Mouse (Mus musculus) heart, postnatal 25 days (tissue): Measurements from ENCODE around the gene Spdye4a. TPM values are rescaled to one million over a fixed set of nuclear protein-coding genes. Genes with fewer than 3 reads are reported as not detected.
"Not testable (repeated sequence)": the region's sequence is repeated elsewhere in the genome, so short reads cannot be mapped to it uniquely, and the experiment has no call there.

Source experiments
- DNase-seq: peaks from one replicate; pipeline ENCODE4 v3.0.0; 2022; ENCODE audit warnings: low spot score
- intact Hi-C: fragments of 180-260 bp; cut with DNase I; formaldehyde crosslinking; loops from one replicate; pipeline ENCODE4 v1.15.1; 2025
- total RNA-seq, 2 experiments: library from RNA; stranded (reverse); gene quantifications; 2 replicates each; pipeline ENCODE4 v1.2.3; 2021

Gene Spdye4a
- total RNA-seq, 2 experiments from 2014 or later = not detected

DNA sequence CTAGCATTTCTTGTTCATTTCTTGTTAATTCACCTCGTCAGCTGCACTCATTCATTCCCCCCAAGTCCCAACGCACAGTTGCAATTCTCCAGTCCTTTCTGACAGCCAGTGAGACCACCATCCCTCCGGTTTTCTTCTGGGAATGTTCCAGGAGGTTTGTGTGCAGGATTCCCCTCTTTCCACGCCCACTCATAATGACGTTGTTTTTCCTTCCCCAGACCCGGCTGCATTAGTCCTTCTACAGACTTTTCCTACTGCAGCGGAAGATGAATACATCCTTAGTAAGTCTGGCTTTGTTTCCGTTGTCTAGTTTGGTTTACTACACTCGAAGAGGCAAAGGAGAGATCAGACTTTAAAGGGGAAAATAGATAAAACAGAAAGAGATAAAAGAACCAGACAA, 9.3 kb upstream of the Spdye4a start:
- intact Hi-C loops = no loop called here
- DNase-seq = no peak

DNA sequence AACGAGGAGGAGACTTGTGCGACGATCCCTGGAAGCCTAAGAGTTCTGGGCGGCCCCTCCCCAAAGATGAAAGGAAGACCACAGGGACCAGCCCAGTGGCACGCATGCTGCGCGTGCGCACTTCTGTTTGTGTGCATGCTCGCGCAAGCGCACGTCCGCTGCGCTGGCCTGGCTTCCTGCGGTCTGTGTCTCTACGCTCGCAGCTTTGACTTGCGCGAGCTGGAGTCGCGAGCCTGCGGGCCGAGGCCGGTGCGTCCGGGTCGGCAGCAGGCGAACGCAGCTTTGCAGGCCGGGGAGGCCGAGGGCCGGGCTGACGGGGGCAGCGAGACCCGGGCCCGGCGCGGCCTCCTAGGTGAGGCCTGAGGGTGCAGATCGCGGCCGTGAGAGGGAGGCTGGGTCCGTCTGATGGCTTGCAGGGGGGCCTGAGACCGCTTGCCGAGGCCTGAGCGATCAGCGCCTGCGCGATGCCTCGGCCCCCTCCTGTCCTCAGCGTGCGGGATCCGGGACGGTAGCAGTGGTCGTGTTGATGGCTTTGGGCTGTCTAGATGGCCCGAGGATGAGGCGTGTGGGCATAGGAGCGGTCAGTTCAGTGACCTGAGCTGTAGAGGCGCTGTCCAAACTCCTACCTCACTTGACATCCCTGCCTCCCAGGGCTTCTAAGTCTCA, 8.5 kb upstream of the Spdye4a start, which contains the start of gene Zfp12:
TSS of gene Zfp12 (plus strand) at position 136 of the 666 bp plus-strand sequence.
- intact Hi-C loops = loop anchor here (1.0 kb wide), 1 partner anchor 55 kb away; the partner anchor contains the start of gene Rbak
- peak; percentile 92 for DNase-seq

DNA sequence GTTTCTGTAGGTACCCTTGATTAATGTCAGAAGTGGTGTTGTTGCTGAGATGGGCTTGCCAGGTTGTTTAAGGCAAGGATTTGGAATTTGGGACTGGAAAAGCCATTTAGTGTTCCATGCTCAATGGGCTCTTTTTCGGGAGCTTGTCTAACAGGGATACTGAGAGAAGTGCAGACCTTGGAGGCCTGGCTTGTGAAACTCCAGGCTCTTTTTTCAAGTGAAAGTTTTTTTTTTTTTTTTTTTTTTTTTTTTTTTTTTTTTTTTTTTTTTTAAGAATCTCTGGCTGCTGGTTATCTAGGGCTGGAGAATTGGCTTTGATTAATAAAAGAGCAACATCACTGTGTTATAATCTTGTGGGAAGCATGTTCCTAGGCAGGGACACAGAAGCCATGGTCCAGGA, 4.4 kb downstream of the Spdye4a start:
- DNase-seq = no peak
- intact Hi-C loops = no loop called here

DNA sequence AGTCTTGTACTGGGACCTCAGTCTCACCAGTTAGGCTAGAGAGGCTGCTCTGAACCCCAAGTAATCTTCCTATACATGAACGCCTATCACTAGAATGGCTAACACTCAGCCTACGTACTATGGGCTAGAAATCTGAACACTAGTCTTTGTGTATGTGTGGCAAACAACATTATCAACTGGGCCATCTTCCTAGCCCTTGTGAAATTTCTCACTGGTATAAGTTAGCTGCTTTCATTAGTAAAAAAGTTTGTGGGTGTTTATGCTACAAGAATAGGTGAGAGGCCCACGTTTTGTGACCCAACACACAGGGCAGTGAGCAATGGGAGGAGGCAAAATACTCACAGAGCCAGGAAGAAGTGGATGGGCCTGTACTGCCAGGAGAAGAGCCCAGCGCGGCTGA, 5.7 kb downstream of the Spdye4a start:
- no peak for DNase-seq
- intact Hi-C loops = no loop called here

DNA sequence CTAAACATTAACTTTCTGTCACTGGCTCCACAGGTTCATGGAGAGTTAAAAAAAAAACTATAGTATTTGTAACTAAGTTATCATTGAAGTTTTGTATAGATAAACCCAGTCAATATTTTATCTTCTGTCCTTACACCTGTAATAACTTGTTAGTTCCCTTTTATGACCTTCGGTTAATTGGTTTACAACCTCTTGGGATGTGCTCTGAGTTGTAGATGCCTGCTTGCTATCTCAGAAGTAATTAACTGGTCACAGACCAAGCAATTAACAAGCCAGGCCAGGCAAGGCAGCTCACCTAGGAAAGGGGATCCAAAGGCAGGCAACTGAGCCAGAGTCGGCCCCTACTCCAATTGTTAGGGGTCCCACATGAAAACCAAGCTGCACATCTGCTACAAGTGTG, 12.9 kb downstream of the Spdye4a start:
- intact Hi-C loops = no loop called here
- DNase-seq = no peak

DNA sequence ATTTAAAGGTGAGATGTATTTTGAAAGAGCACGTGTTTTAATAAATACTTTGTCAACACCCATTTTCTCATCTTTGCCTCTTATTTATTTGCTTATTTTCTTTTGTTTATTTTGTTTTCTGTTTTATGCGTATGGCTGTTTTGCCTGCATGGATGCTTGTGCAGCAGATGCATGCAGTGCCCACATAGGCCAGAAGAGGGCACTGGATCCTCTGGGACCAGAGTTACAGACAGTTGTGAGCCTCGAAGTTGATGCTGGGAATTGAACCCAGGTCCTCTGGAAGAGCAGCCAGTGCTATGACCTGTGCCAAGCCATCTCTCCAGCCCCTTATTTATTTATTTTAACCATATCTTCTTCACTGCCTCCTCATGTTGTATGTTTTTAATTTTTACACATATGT, 21.7 kb downstream of the Spdye4a start:
- intact Hi-C loops = no loop called here
- DNase-seq = no peak

DNA sequence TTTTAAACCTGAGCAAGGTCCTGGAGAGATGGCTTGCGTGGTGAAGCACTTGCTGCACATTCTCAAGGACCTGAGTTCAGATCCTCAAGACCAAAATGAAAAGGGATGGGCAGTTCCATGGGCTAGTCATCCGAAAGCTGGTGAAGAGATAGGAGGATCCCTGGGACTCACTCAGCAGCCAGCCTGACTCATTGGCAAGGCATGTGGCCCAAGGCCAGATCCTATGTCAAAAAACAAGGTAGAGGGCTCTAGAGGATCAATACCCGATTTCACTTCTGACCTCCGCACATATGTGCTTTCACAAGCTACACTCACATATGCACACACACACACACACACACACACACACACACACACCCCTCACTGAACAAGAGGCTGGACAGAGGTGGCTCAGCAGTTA, 30.2 kb downstream of the Spdye4a start:
- intact Hi-C loops = no loop called here

DNA sequence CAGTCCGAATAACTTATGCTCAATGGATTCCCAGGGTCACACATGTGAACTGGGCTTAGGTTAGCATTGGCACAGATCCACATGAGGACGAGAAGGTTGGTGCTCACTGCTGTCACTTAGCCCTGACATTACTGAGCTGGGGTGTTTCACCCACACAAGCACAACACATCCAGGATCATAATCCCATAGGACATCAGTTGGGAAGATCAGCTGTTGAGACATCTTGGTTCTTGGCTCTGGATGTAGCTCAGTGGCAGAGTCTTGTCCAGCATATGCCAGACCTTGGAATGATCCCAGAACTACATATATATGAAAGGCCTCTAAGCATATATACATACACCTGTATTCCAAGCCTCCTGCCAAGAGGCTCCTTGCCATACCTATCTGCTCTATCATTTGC, 31.5 kb downstream of the Spdye4a start:
- intact Hi-C loops = no loop called here

More for the DNA sequence above, 30.2 kb downstream of the Spdye4a start:
- no peak for DNase-seq

DNA sequence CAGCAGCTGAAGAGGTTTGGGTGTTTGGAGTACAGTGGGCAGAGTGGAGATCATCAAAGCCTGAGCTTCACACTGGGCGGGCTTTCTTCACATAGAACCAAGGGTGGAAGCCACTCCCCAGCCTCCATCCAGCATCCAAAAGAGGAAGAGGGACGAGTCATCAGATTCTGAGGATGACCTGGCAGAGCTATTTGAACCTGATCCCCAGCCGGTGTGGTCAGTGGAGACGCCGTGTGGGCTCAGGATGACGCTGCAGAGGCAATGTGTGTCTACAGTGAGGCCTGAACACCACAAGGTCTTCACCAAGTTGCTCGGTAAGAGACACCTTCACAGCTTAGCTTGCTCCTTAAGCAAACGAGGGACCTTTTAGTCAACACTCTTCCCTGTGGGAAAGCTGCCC, 31.9 kb downstream of the Spdye4a start:
- intact Hi-C loops, DNase-seq: not testable (repeated sequence)

More for the DNA sequence above, 31.5 kb downstream of the Spdye4a start:
- no peak for DNase-seq

DNA sequence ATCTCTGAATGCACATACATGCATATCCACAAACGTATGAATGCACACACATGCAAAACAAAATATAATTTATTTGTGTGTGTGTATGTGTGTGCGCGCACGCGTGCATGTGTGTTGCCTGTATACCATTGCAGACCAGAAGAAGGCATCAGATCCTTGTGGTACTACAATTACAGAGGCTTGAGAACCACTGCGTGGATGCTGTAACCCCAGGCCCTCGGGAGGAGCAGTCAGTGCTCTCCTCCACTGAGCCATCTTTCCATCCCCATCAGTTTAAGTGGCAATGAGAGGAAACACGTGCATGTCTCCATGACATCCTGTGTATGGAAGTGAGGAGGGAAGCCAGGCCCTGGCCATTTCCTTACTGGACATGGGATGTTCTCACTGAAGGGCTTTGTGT, 33.9 kb downstream of the Spdye4a start:
- intact Hi-C loops = no loop called here
- no peak for DNase-seq

DNA sequence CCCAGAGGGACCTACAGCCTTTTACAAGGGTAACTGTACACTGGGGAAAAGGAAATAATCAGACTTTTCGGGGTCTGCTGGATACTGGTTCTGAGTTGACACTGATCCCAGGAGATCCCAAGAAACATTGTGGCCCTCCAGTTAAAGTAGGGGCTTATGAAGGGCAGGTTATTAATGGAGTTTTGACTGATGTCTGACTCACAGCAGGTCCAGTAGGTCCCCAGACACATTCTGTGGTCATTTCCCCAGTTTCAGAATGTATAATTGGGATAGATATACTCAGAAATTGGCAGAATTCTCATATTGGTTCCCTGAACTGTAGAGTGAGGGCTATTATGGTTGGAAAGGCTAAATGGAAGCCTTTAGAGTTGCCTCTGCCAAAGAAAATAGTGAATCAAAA, 38.7 kb downstream of the Spdye4a start:
- DNase-seq = not testable (repeated sequence)
- intact Hi-C loops = loop anchor here (10.0 kb wide), 1 partner anchor 547 kb away; the partner anchor contains the start of gene Usp42

DNA sequence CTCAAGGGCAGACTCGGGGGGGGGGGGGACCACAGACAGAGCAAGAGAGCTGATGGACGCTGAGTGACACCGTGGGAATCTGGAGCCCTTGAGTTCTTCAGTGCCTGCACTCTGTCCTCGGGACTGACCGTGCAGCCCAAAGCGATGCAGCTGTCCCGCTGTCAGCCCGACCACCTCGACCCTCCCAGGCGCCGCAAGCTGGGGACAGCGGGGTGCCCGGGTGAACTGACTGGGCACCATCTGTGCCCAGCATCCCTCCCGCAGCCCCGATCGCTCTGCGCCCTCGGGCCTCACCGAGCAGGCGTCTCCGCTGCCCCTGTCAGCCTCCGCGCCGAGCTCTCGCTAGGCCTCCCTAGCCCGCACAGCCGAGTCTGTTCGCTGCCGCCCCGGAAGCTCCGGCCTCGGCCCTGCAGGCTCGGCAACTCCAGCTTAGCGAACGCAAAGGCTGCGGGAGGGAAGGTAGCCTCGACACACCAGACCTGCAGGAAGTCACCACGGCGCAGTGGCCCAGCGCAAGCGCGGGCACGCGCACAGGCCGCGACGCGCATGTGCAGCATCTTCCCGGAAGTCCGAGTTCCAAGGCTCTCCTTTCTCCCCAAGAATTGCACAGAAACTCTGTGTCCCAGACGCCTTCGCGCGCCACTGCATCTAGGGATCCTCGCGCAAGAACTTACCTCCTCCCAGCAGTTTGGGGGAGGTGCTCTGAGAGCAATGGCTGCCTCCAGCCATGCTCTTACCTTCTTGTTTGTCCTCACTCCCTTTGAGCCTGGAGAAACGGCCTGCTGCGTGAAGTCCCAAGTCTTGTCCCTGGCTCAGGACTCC, 46.2 kb downstream of the Spdye4a start, which contains the start of the genes Rbak and Spdye4b:
TSS of gene Rbak (minus strand) at position 521 of the 822 bp plus-strand sequence.
TSS of gene Spdye4b (plus strand) at position 763 of the 822 bp plus-strand sequence.
- DNase-seq = peak; percentile 86
- intact Hi-C loops = loop anchor here (1.0 to 10.0 kb wide), 3 partner anchors 55 to 554 kb away; partner anchors contain the start of genes E130309D02Rik, Usp42 and Zfp12

DNA sequence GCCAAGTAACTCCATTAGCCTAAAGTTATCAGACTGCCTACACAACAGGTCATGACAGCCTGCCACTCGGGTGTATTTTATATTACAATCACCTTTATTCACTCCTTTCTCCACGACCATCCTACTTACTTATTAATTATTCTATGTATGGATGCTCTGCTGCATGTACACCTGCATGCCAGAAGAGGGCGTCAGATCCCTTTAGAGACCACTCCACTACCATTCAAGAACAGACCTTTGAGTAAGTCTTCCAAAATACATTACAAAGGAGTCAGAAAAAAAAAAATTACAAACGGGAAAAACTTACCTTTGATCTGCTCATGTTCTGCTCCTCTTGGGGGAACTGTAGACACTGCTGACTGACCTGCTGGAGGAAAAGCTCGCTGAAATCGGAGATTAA, 47.5 kb downstream of the Spdye4a start:
- DNase-seq = no peak
- intact Hi-C loops = loop anchor here (10.0 kb wide), 1 partner anchor 116 kb away; the partner anchor contains the start of gene Zfp853

DNA sequence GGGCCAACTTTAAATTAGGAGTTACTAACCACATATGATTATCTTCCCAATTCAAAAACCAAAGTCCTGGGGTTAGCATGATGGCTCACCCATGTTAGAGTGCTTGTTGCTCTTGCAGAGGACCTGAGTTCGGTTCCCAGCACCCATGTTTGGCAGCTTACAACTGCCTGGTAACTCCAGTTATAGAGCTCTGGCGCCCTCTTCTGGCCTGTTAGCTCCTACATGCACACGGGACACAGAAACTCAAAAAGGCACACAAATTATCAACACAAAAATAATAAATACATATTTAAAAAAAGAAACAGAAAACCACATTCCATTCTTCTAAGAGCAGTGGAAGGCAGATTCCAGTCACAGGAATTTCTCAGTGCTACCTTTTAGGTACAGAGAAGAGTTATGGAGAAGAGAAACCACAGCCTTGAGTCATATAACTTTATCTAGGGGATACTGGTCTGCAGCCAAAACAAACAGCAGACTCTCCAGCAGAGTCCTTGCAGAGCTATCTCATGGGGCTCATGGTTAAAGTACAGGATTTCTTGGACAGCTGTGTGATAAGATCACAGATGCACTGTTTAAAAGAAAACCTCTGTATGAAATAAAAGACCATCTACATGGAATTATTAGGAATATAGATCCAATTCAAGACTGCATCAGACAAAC, 49.0 kb downstream of the Spdye4a start:
- DNase-seq = no peak
- intact Hi-C loops = loop anchor here (10.0 kb wide), 1 partner anchor 117 kb away; the partner anchor contains the start of gene Zfp853

DNA sequence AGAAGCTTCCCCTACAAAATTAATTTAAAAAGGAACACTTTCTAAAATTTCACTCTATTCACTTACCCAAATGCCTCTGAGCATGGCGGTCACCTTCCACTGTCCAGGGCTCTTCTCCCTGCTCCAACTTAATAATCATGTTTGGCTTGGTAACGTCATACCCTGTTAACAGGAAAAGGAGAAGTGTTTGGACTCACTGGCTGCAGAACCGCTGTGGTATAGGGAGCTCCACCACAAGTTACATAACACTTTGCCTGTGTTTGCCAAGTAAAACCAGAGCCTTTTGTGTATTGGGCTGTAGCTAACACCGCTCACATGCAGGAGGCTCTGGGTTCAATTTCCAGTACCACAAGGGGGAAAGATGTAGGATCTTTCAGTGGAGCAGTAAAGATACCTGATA, 50.7 kb downstream of the Spdye4a start:
- DNase-seq = no peak
- intact Hi-C loops = loop anchor here (10.0 kb wide), 1 partner anchor 119 kb away; the partner anchor contains the start of gene Zfp853

Other genes starting within 250 kb of the Spdye4a start
- gene Rnf216, start 113.9 kb downstream of the Spdye4a start, total RNA-seq = 10 to 100 TPM; 22.8 to 26.2 TPM
- not detected for gene Olfr718-ps1, start 79.3 kb downstream of the Spdye4a start, total RNA-seq
- gene Rbak, start 46.1 kb downstream of the Spdye4a start, total RNA-seq = 1 to 10 TPM; 3.9 to 5.4 TPM
- not detected for gene Spdye4b, start 45.9 kb downstream of the Spdye4a start, total RNA-seq
- gene Zfp12, start 8.3 kb upstream of the Spdye4a start, total RNA-seq = 10 to 100 TPM in 1 of 2 experiments, 1 to 10 TPM in 1; 9.5 to 11.0 TPM
- 1 to 10 TPM; 4.8 to 5.7 TPM for gene Zfp316, start 43.1 kb upstream of the Spdye4a start, total RNA-seq
- gene Zfp853, start 66.7 kb upstream of the Spdye4a start, total RNA-seq = under 1 TPM in 1 of 2 experiments, not detected in 1; 0.25 TPM
- gene E130309D02Rik, start 88.5 kb upstream of the Spdye4a start, total RNA-seq = 10 to 100 TPM; 14.1 to 17.2 TPM
- gene Zdhhc4, start 102.4 kb upstream of the Spdye4a start, total RNA-seq = 10 to 100 TPM; 26.4 to 29.8 TPM
- gene Grid2ip, start 130.4 kb upstream of the Spdye4a start, total RNA-seq = not detected
- 10 to 100 TPM; 55.6 to 58.0 TPM for gene Kdelr2, start 176.9 kb upstream of the Spdye4a start, total RNA-seq
- gene Daglb, start 237.7 kb upstream of the Spdye4a start, total RNA-seq = 1 to 10 TPM; 7.6 to 8.2 TPM